Mouse (Mus musculus) thymus, postnatal 14 days (tissue): ENCODE data around the gene Oma1.
A peak's percentile ranks its signal among the peaks of the same experiment; 100 is the strongest.

Experiments used
- DNase-seq: peaks from one replicate; pipeline ENCODE4 v3.0.0; 2021

Gene Oma1

DNA sequence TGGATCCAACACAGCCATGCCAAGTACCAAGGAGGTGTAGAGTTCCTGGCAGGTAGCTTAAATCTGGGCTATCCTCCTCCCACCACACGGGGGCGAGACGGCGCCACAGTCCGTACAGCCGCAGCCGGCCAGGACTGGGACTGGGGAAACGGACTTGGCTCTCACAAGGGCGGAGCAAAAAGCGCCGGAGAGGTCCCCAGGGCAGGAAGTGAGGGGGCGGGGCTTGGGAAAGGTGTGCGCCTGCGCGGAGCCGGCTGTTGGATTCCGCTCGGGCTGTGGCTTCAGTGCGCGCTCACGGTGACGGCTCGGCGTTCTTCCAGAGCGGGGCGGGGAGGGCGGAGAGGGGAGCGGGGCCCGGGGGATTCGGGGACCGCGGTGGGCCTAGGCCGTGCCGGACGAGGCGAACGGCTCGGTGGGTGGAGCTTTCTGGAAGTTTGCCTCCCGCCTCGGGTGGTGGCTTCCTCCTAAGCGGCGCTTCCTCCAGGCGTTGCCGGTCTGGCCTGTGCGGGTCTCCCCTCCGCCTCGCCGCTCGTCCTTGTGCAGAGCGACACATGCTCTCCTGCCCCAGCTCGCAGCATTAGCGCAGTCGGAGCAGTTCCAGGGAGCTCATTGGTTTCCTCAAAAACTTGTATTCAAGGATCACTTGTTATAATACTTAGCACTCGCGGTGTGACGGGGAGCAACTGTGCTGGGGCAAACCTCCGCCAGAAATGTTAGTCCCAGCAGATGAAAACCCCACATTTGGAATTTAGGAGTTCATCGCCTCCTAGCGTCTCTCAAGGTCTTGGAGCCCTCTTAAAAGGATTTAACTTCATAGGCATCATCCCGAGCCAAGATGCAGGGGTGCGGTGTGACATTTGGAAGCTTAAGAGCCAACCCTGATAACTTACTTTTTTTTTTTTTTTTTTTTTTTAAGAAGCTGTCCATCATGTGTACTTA lies at the start of gene Oma1:
Oma1 (plus strand) TSS at position 226 of the 939 bp plus-strand sequence.
- DNase-seq, result peak; percentile 99

DNA sequence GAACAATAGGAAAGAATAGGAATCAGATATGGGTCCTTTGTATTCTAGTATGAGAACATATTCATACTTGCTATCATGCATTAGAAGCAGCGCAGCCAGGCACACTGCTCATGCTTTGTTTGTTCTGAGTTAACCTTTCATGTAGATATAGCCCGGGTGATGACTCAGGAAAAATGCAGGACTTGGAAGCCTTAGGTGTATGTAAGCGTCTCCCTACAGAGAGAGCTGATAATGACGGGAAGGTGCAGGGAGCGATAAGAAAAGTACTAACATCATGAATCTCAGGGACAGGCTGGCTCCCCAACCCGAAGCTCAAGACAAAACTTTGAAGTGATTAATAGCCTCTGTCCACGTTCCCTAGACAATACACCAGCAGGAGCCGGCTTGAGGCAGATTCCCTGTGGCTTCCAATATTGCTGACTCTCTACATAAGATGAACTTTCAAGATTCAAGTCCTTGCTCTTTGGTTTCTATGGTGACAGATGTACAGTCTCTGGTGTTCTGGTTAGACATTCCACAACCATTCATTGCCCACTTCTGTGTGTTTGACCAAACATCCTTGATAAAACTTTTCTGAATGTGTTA lies 49.7 kb upstream of the Oma1 start:
- no peak for DNase-seq

DNA sequence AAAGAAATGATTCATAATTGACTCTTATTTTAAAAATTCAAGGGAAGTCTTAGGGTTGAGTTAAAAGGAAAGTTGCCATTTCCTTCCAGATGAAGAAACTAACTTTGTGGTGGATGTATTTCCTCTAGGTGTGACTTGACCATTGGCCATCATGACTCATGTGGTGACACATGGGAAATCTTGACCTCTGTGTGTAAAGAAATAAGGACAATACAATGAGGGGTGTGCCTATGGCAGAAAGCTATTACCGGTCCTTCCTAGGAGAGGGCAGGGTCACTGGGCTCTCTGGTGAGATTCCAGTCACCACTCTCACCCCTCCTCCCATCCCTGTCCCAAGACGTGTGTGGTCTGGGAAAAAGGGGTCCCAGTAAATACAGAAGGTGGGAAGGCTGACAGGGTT lies 48.4 kb upstream of the Oma1 start:
- no peak for DNase-seq

DNA sequence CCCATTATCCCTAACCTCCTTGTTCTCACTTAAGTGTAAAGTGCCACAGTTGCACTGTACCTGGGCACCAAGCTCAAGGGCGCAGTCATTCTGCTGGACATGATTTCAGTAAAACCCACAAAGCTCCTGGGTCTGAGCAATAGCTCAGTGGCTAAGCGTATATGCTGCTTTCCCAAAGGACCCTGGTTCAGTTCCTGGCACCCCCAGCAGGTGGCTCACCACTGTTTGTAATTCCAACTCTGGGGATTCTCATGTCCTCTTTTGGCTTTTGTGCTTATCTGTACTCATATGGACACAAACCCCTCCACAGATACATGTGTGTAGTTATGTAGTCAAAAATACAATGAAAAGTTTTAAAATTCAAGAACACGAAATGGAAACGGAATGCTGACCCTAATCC lies 44.3 kb upstream of the Oma1 start:
- peak; percentile 30 for DNase-seq

DNA sequence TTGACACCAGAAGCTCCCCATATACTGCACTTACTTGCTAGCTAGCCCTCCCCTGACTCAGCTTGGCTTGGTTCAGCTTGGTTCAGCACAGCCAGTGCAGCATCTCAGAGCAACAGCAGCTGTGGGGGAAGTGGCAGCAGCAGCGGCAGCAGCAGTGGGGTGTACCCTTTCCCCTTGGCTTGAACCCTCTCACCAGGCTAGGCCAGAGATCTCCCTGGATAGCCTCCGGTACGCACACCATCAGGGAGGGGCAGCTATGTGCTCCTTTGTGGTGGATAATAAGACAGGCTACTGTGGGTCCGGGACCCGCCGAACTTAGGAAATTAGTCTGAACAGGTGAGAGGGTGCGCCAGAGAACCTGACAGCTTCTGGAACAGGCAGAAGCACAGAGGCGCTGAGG lies 40.6 kb upstream of the Oma1 start:
- DNase-seq, result no peak

DNA sequence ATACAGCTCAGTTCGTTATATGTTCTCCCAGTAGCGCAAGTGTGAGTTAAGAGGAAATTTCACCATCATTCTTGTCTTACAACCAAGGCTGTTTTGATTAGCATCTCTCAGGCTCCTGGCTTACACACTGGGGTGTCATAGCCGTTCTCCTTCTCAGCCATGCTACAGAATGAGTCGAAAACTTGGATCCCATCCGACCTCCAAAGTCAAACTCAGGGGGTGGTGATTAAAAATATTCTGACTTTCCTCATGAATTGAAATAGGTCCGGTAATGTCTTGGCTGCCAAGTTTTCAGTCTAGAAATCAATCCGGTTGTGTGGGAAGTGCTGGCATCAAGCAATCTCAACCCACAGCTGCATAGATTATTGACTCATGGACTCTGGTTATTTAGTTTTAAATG lies 25.3 kb upstream of the Oma1 start:
- DNase-seq, result no peak

DNA sequence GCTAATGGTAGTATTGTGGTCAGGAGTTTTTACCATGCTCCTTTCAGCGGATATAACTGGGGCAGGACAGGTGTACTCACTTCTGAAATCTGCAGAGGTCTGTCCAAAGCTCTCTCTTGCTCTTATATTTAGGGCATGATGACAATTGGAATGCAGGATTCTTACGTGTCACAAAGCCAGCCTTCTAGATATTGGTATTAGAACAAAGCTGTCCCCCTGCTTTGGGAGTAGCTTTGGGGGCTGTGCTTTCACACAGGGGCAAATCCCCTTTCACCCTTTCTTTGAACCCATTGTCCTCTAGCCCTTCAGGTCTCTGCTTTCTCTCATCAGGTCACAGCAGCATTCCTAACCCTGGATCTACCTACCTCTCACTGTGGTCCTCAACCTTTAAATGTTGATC lies 22.8 kb upstream of the Oma1 start, which contains the start of gene 4921539E11Rik:
4921539E11Rik (minus strand) TSS at position 101 of the 400 bp plus-strand sequence.
- DNase-seq, result no peak

- DNase-seq, result peak; percentile 9
Measured at GRCm38 (mm10) chr4:103299342-103299741, 14.3 kb upstream of the Oma1 start.

- no peak for DNase-seq
Measured at GRCm38 (mm10) chr4:103303851-103304250, 9.8 kb upstream of the Oma1 start.

- no peak for DNase-seq
Measured at GRCm38 (mm10) chr4:103314526-103314910, 906 bp downstream of the Oma1 start.

- no peak for DNase-seq
Measured at GRCm38 (mm10) chr4:103315861-103316260, 2.2 kb downstream of the Oma1 start.

GRCm38 (mm10) chr4:103321461-103321860 lies 7.8 kb downstream of the Oma1 start:
- DNase-seq, result no peak

- no peak for DNase-seq
Measured at GRCm38 (mm10) chr4:103324688-103325451, 11.3 kb downstream of the Oma1 start.

DNA sequence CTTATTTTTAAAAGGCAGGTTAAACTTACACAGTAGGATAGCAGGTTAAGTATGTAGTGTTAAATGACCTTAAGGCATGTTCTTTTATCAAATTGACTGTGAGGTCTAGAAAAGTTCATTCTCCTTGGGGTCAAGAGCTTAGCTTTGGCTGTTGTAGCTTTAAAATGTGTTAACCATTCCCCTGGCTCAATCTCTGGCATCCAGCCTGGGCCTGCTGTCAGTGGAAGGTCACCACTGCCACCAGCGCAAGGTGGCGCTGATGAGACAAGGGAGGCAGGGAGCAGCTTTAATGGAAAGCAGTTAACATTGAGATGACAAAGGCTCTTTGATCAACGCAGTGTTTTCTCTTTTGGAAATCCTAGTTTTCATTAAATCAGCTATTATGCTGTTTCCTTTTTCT lies 13.4 kb downstream of the Oma1 start:
- peak; percentile 40 for DNase-seq

- DNase-seq, result no peak
Measured at GRCm38 (mm10) chr4:103329348-103329747, 15.7 kb downstream of the Oma1 start.

DNA sequence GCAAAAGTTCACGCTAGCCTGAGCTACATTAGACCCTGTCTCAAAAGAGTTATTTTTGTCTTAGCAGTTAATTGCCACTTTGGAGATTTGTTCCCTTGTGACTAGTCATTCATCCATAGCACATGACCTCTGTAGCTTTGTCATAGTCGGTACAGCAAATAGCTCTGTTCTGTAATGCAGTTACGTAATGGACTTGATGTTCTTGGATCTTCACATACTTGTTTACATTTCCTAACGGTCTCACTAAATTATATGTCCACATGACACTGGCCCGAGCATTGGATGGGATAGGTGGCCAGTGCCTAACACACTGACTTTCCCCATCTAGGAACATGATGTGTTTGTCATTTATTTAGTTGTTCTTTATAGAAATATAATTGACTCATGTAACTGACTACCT lies 21.5 kb downstream of the Oma1 start:
- DNase-seq, result no peak

DNA sequence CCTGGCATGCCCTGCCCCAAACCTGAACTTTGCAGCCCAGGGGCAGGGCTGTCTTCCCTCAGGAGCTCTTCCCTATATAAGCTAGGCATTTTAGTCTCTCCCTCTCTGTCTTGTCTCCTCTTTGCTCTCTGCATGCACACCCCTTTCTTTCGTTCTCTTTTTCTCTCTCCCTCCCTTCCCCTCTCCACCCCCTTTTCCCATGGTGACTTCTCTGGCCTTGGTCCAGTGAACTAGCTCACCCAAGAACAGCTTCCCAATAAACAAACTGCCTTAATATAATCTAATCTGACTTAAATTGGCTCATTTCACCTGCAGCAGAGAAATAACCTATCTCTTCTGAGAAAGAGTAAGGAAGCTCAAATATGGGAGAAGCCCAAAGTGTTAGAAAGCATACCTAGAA lies 27.1 kb downstream of the Oma1 start:
- no peak for DNase-seq

DNA sequence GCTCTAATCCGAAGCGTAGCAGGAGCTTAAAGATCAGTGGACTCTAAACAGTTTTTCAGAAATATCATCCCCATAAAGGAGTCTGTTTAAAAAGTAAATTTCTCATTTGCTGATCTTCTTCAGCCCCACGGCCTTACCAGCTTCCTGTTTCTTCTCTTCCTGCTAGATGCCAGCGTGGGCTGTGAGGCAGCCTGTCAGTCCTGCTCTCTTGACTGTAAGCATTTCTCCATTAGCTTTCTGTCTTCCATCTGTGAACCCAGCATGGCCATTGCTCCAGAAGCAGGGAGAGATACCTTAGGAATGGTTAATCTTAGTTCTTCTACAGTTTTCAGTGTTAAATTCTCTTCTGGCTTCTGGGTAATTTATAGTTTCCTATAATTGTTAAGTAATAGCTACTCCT lies 28.0 kb downstream of the Oma1 start:
- DNase-seq, result peak; percentile 18

DNA sequence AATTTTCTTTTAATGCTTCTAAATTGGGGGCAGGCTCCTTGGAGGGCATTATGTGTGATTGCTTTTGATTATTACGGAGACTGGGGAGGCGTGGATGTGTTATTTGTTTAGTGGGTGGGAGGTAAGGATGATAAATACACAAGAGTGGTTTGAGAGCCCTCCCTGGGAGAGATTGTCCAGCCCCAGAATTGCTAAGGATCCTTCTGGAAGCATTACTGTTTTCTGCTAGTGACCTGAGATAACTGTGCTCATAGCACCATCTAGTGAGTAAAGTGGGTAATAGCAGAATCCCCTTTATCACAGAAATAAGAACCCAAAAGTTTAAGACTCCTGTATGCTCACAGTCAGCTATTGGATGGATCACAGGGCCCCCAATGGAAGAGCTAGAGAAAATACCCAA lies 32.4 kb downstream of the Oma1 start:
- peak; percentile 21 for DNase-seq

DNA sequence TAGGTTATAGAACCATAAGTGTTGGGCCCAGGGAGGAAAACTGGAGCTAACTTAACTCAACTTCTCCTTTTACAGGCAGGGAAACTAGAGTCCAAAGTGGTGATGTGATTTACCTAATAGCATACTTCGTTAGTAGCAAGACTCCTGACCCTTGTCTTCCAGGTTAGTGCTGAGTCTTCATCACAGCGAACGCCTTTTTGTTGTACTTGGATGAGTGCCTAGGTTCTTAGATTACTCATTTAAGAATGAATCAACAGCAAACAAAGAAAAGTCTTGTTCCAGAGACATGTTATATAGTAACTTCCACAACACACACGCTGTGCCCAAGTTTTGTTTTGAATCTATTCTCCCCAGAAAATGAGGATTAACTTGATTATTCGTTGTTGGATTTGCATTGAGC lies 33.2 kb downstream of the Oma1 start:
- DNase-seq, result no peak

GRCm38 (mm10) chr4:103349219-103349618 lies 35.6 kb downstream of the Oma1 start:
- DNase-seq, result peak; percentile 21

DNA sequence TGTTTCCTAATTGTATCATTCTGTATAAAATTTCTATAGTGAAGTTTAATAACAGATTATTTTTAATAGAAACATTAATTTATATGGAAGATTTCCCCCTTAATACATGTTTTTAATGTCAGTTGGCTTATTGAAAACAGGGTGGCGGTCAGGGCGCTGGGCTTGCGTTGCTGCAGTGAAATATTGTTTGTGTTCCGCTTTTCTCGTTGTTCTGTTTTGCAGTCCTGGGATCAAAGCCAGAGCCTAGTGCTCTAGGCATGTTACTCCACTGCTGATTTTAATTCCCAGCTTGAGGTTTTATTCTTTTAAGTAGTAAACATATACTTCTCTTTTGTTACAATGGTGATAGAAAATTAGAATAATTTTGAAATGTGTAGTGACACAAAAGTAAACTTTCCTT lies 39.3 kb downstream of the Oma1 start:
- no peak for DNase-seq

GRCm38 (mm10) chr4:103357457-103357856 lies 43.8 kb downstream of the Oma1 start:
- DNase-seq, result no peak
